Mouse (Mus musculus): ENCODE results near the gene Wdr48. TPM values are rescaled to one million over a fixed set of nuclear protein-coding genes. Genes with fewer than 3 reads are reported as not detected.

The Wdr48 gene
- total and polyA plus RNA-seq, 3 experiments: 26.9 to 32.3 (median 32.0) TPM

- Histone ChIP-seq H3K27me3 (replicated peaks) (no peaks in the 10 kb centered on the region), H3K36me3 (replicated peaks in 1 of 2; ENCODE audit: control insufficient read depth in 1 of 2, insufficient read depth in 1 of 2, low read length in 1 of 2) (no peaks in the 10 kb centered on the region), H3K4me2 (ENCODE audit: insufficient read depth, low read depth, poor library complexity, severe bottlenecking) (no peak overlapping the region), H3K4me1 (ENCODE audit: control insufficient read depth in 1 of 2, insufficient read depth in 2 of 2) (peaks cover 5 to 32% of the 10 kb centered on the region in 2 experiments), H3K9ac (ENCODE audit: insufficient read depth, low read depth) (no peak overlapping the region), H3K27ac (ENCODE audit: insufficient read depth, low read depth) (no peak overlapping the region), H3K4me3 (replicated peaks in 1 of 3; ENCODE audit: low read depth in 2 of 3, low read length in 2 of 3, poor library complexity in 1 of 3) (no peak overlapping the region), H3K79me2 (replicated peaks; ENCODE audit: control insufficient read depth, extremely low read depth, insufficient read depth, poor library complexity, severe bottlenecking) (no peaks in the 10 kb centered on the region), H3K9me3 (replicated peaks; ENCODE audit: low read length) (no peaks in the 10 kb centered on the region)
- in situ Hi-C loops (cut with MboI; ENCODE audit: low pct_ligation_motif_present, low pct_unique_long_range_greater_than_20kb, low sequenced_read_pairs) (no loop called here), dilution Hi-C loops (cut with MboI; ENCODE audit: extremely low pct_ligation_motif_present, extremely low pct_unique_long_range_greater_than_20kb, low sequenced_read_pairs) (no loop called here)
- TF ChIP-seq ZNF384 (IDR thresholded peaks at IDR 0.05; ENCODE audit: low read depth, low read length): no peak
- no peak for TF ChIP-seq KAT2A (IDR thresholded peaks at IDR 0.05; ENCODE audit: insufficient replicate concordance, low read length)
- no peak for DNase-seq (ENCODE audit: extremely low read depth)
Measured at GRCm38 (mm10) chr9:119951388-119951787, 56.7 kb downstream of the Wdr48 start.

GRCm38 (mm10) chr9:119958835-119959234 is 64.2 kb downstream of the Wdr48 start:
- Histone ChIP-seq H3K9ac (ENCODE audit: insufficient read depth, low read depth) (no peak overlapping the region), H3K9me3 (replicated peaks; ENCODE audit: low read length) (no peaks in the 10 kb centered on the region), H3K36me3 (replicated peaks in 1 of 2; ENCODE audit: control insufficient read depth in 1 of 2, insufficient read depth in 1 of 2, low read length in 1 of 2) (no peaks in the 10 kb centered on the region), H3K27me3 (replicated peaks) (peaks cover 5% of the 10 kb centered on the region), H3K4me2 (ENCODE audit: insufficient read depth, low read depth, poor library complexity, severe bottlenecking) (no peak overlapping the region), H3K79me2 (replicated peaks; ENCODE audit: control insufficient read depth, extremely low read depth, insufficient read depth, poor library complexity, severe bottlenecking) (no peaks in the 10 kb centered on the region), H3K4me1 (ENCODE audit: control insufficient read depth in 1 of 2, insufficient read depth in 2 of 2) (peaks cover 8 to 18% of the 10 kb centered on the region in 2 experiments), H3K27ac (ENCODE audit: insufficient read depth, low read depth) (no peak overlapping the region), H3K4me3 (replicated peaks in 1 of 3; ENCODE audit: low read depth in 2 of 3, low read length in 2 of 3, poor library complexity in 1 of 3) (no peak overlapping the region)
- no peak for DNase-seq (ENCODE audit: extremely low read depth)
- in situ Hi-C loops (cut with MboI; ENCODE audit: low pct_ligation_motif_present, low pct_unique_long_range_greater_than_20kb, low sequenced_read_pairs): no loop called here
- dilution Hi-C loops (cut with MboI; ENCODE audit: extremely low pct_ligation_motif_present, extremely low pct_unique_long_range_greater_than_20kb, low sequenced_read_pairs): no loop called here
- TF ChIP-seq HCFC1 (IDR thresholded peaks at IDR 0.05; ENCODE audit: low read depth, low read length) (no peak), USF1 (IDR thresholded peaks at IDR 0.05; ENCODE audit: low read depth, low read length) (no peak), KAT2A (IDR thresholded peaks at IDR 0.05; ENCODE audit: insufficient replicate concordance, low read length) (no peak), ZKSCAN1 (IDR thresholded peaks at IDR 0.05; ENCODE audit: borderline replicate concordance, low read depth, low read length) (no peak), NELFE (IDR thresholded peaks at IDR 0.05; ENCODE audit: low read depth, low read length) (no peak), MAFK (IDR thresholded peaks at IDR 0.05; ENCODE audit: insufficient replicate concordance, low read length) (no peak), RCOR1 (conservative IDR thresholded peaks at IDR 0.05; ENCODE audit: low read depth, low read length) (no peak), TBP (conservative IDR thresholded peaks at IDR 0.05; ENCODE audit: low read depth, low read length) (no peak), CTCF (conservative IDR thresholded peaks at IDR 0.05 in 1 of 2, IDR thresholded peaks at IDR 0.05 in 1 of 2; ENCODE audit: low read depth in 2 of 2, low read length in 2 of 2) (no peak), MEF2A (IDR thresholded peaks at IDR 0.05; ENCODE audit: borderline replicate concordance, low read depth, low read length) (no peak)

- H3K36me3 ChIP-seq (replicated peaks in 1 of 2; ENCODE audit: control insufficient read depth in 1 of 2, insufficient read depth in 1 of 2, low read length in 1 of 2): no peaks in the 10 kb centered on the region
- dilution Hi-C loops (cut with MboI; ENCODE audit: extremely low pct_ligation_motif_present, extremely low pct_unique_long_range_greater_than_20kb, low sequenced_read_pairs) (no loop called here), in situ Hi-C loops (cut with MboI; ENCODE audit: low pct_ligation_motif_present, low pct_unique_long_range_greater_than_20kb, low sequenced_read_pairs) (no loop called here)
- H3K9me3 ChIP-seq (replicated peaks; ENCODE audit: low read length): no peaks in the 10 kb centered on the region
- H3K79me2 ChIP-seq (replicated peaks; ENCODE audit: control insufficient read depth, extremely low read depth, insufficient read depth, poor library complexity, severe bottlenecking): no peaks in the 10 kb centered on the region
- H3K4me3 ChIP-seq (replicated peaks in 1 of 3; ENCODE audit: low read depth in 2 of 3, low read length in 2 of 3, poor library complexity in 1 of 3): no peak overlapping the region
- H3K27ac ChIP-seq (ENCODE audit: insufficient read depth, low read depth): no peak overlapping the region
- H3K4me1 ChIP-seq (ENCODE audit: control insufficient read depth in 1 of 2, insufficient read depth in 2 of 2): peaks cover 8 to 18% of the 10 kb centered on the region in 2 experiments
- TF ChIP-seq MAZ (IDR thresholded peaks at IDR 0.05; ENCODE audit: low read depth, low read length) (no peak), RAD21 (IDR thresholded peaks at IDR 0.05; ENCODE audit: low read depth, low read length) (no peak), ZC3H11A (IDR thresholded peaks at IDR 0.05; ENCODE audit: low read depth, low read length) (no peak), GABPA (IDR thresholded peaks at IDR 0.05; ENCODE audit: insufficient replicate concordance, low read depth, low read length) (no peak), ZNF384 (IDR thresholded peaks at IDR 0.05; ENCODE audit: low read depth, low read length) (no peak), MAX (IDR thresholded peaks at IDR 0.05; ENCODE audit: low read length) (no peak), KAT2A (IDR thresholded peaks at IDR 0.05; ENCODE audit: insufficient replicate concordance, low read length) (no peak), TBP (conservative IDR thresholded peaks at IDR 0.05; ENCODE audit: low read depth, low read length) (no peak), ZKSCAN1 (IDR thresholded peaks at IDR 0.05; ENCODE audit: borderline replicate concordance, low read depth, low read length) (no peak), IRF4 (IDR thresholded peaks at IDR 0.05; ENCODE audit: low read depth, low read length) (no peak), UBTF (IDR thresholded peaks at IDR 0.05; ENCODE audit: low read depth, low read length) (no peak)
- H3K9ac ChIP-seq (ENCODE audit: insufficient read depth, low read depth): no peak overlapping the region
- H3K4me2 ChIP-seq (ENCODE audit: insufficient read depth, low read depth, poor library complexity, severe bottlenecking): no peak overlapping the region
- H3K27me3 ChIP-seq (replicated peaks): peaks cover 5% of the 10 kb centered on the region
- no peak for DNase-seq (ENCODE audit: extremely low read depth)
Measured at GRCm38 (mm10) chr9:119962216-119962615, 67.5 kb downstream of the Wdr48 start.

Measured in CH12.LX (cell line).